Comparison of ENCODE assay signal across 12 mouse cellular contexts in genomic region chr4:78666326-78666725, GRCm38 (mm10).
"Had no signal": no experiment of that assay in that cellular context is flagged by ENCODE, and none has a peak within 500 bp of the region (broad histone marks: within the 10 kb centered on the region; RNA-seq: fewer than 3 reads in every experiment).

No protein-coding gene starts in this region.

- H3K4me1 ChIP-seq: limb, embryonic 13.5 days; midbrain, embryonic 13.5 days; stomach, embryonic 15.5 days had no signal

- H3K9me3 ChIP-seq: limb, embryonic 13.5 days; midbrain, embryonic 13.5 days; stomach, embryonic 15.5 days had no signal

- H3K36me3 ChIP-seq: limb, embryonic 13.5 days; midbrain, embryonic 13.5 days; stomach, embryonic 15.5 days had no signal

- H3K27me3 ChIP-seq: limb, embryonic 13.5 days; midbrain, embryonic 13.5 days; stomach, embryonic 15.5 days had no signal

- H3K27ac ChIP-seq: kidney, postnatal 0 days; layer of hippocampus, adult 2 months; limb, embryonic 13.5 days; liver, embryonic 14.5 days; midbrain, embryonic 13.5 days; stomach, embryonic 15.5 days had no signal

- DNase-seq: kidney, adult 9 months; kidney, postnatal 36 days; left cerebral cortex, postnatal 4 days; lung, adult 18-20 months; right cerebral cortex, postnatal 14 days; thymus, postnatal 36 days had no signal

- H3K9ac ChIP-seq: limb, embryonic 13.5 days; liver, embryonic 14.5 days; midbrain, embryonic 13.5 days; stomach, embryonic 15.5 days had no signal

- ATAC-seq: midbrain, embryonic 13.5 days had no signal

- H3K4me2 ChIP-seq: limb, embryonic 13.5 days; midbrain, embryonic 13.5 days; stomach, embryonic 15.5 days had no signal

- H3K4me3 ChIP-seq: layer of hippocampus, adult 2 months; limb, embryonic 13.5 days; midbrain, embryonic 13.5 days; stomach, embryonic 15.5 days had no signal
